Mouse (Mus musculus) megakaryocyte, embryonic 14.5 days (primary cell): ENCODE measurements around the gene Pi4kb.
"Not testable (repeated sequence)": the region's sequence is repeated elsewhere in the genome, so short reads cannot be mapped to it uniquely, and the experiment has no call there.

ENCODE experiments used
- FLI1 ChIP-seq: IDR thresholded peaks from 2 replicates; pipeline ENCODE4 v1.6.1; 2012; ENCODE audit warnings: low read length, inconsistent platforms, mixed read lengths
- GATA1 ChIP-seq: IDR thresholded peaks from 3 replicates; pipeline ENCODE4 v1.6.1; 2012; ENCODE audit warnings: mixed read lengths, low read length, inconsistent platforms, borderline replicate concordance

DNA sequence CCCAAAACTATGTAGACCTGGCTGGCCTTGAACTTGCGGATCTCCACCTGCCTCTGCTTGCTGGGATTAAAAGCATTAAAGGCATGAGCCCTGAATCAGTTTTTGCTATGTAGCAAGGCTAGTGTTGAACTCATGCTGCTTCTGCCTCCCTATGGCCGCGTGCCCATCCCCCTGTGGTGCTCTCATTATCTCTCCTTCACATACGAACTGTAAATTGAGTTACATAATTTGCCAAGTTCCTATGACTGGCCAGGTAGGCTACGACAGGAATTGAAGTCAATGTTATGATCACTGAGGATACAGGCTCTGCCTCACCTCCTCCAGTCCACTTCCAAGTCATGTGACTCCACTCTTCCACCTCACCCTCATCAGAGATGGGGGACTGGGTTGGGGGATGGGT lies 38.4 kb upstream of the Pi4kb start:
- TF ChIP-seq GATA1, FLI1: not testable (repeated sequence)
